Mouse (Mus musculus): ENCODE data around the gene Zfhx2. TPM values are rescaled to one million over a fixed set of nuclear protein-coding genes. Genes with fewer than 3 reads are reported as not detected.

Zfhx2 gene
- polyA plus RNA-seq, 1 experiment = 0.63 TPM

- Histone ChIP-seq H3K27me3 (ENCODE audit: control insufficient read depth, insufficient read depth, insufficient read length) (no peaks in the 10 kb centered on the region), H3ac (ENCODE audit: control insufficient read depth, insufficient read length, low read depth) (no peak overlapping the region), H3K79me3 (ENCODE audit: low read depth) (no peaks in the 10 kb centered on the region), H3K36me3 (ENCODE audit: control insufficient read depth, insufficient read depth) (no peaks in the 10 kb centered on the region), H3K79me2 (ENCODE audit: control insufficient read depth, insufficient read depth) (no peaks in the 10 kb centered on the region), H3K4me3 (ENCODE audit: insufficient read depth, poor library complexity, severe bottlenecking) (no peak overlapping the region)
- TF ChIP-seq MAX (IDR thresholded peaks at IDR 0.05) (no peak), CTCF (IDR thresholded peaks at IDR 0.05; ENCODE audit: control insufficient read depth, insufficient read depth, insufficient read length) (no peak), USF1 (IDR thresholded peaks at IDR 0.05; ENCODE audit: low read depth) (no peak), MYOG (IDR thresholded peaks at IDR 0.05; ENCODE audit: control insufficient read depth, extremely low read depth, insufficient read length) (no peak), FOSL1 (IDR thresholded peaks at IDR 0.05; ENCODE audit: insufficient read depth, low read length, poor library complexity, severe bottlenecking) (no peak), MYOD1 (IDR thresholded peaks at IDR 0.05; ENCODE audit: control insufficient read depth, insufficient read length, low read depth) (no peak), CEBPB (IDR thresholded peaks at IDR 0.05; ENCODE audit: low read depth) (no peak)
Measured at GRCm38 (mm10) chr14:55089199-55089947, 2.8 kb downstream of the Zfhx2 start.

- Histone ChIP-seq H3K79me2 (ENCODE audit: control insufficient read depth, insufficient read depth) (no peaks in the 10 kb centered on the region), H3K4me3 (ENCODE audit: insufficient read depth, poor library complexity, severe bottlenecking) (no peak overlapping the region), H3ac (ENCODE audit: control insufficient read depth, insufficient read length, low read depth) (no peak overlapping the region), H3K27me3 (ENCODE audit: control insufficient read depth, insufficient read depth, insufficient read length) (no peaks in the 10 kb centered on the region), H3K79me3 (ENCODE audit: low read depth) (no peaks in the 10 kb centered on the region), H3K36me3 (ENCODE audit: control insufficient read depth, insufficient read depth) (no peaks in the 10 kb centered on the region)
- TF ChIP-seq CEBPB (IDR thresholded peaks at IDR 0.05; ENCODE audit: low read depth) (no peak), CTCF (IDR thresholded peaks at IDR 0.05; ENCODE audit: control insufficient read depth, insufficient read depth, insufficient read length) (no peak), USF1 (IDR thresholded peaks at IDR 0.05; ENCODE audit: low read depth) (no peak), FOSL1 (IDR thresholded peaks at IDR 0.05; ENCODE audit: insufficient read depth, low read length, poor library complexity, severe bottlenecking) (no peak), MYOG (IDR thresholded peaks at IDR 0.05; ENCODE audit: control insufficient read depth, extremely low read depth, insufficient read length) (no peak), MAX (IDR thresholded peaks at IDR 0.05) (no peak), MYOD1 (IDR thresholded peaks at IDR 0.05; ENCODE audit: control insufficient read depth, insufficient read length, low read depth) (no peak)
Measured at GRCm38 (mm10) chr14:55086009-55086514, 6.1 kb downstream of the Zfhx2 start.

DNA sequence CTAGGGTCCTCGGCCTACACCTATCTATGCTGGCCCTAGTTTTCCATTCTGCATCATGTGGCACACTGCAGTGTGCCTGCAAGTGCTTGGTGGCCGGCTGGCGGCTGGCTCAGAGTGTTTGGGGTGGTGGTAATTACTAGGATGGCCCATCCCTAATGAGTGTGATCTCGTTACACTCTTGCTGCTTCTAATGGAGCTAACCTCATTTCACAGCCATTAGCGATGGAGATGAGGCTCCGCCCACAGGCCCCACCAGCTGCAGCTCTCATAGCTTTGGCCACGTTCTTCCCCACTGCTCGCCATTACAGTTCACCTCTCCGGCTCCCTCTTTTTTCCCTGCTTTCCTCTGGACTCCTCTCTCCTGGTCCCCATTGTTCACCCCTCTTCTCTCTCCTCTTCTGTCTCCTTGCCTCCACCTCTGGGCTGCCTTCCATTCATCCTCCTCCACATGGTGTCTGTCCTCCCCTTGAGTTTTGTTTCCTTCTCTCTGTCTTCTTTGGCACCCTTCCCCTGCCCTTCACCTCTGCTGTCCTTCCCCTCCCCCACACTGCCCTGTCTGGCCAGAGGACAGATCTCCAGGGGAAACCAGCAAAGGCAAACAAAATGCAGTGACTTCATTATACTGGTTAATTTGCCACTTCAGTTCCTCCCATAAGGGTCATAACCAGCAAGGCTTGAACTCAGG is 6.7 kb downstream of the Zfhx2 start:
- no peaks in the 10 kb centered on the region for H3K27me3 ChIP-seq (ENCODE audit: control insufficient read depth, insufficient read depth, insufficient read length)
- H3ac ChIP-seq (ENCODE audit: control insufficient read depth, insufficient read length, low read depth) = no peak overlapping the region
- H3K79me3 ChIP-seq (ENCODE audit: low read depth) = no peaks in the 10 kb centered on the region
- no peak overlapping the region for H3K4me3 ChIP-seq (ENCODE audit: insufficient read depth, poor library complexity, severe bottlenecking)
- no peaks in the 10 kb centered on the region for H3K79me2 ChIP-seq (ENCODE audit: control insufficient read depth, insufficient read depth)
- TF ChIP-seq MYOG (IDR thresholded peaks at IDR 0.05; ENCODE audit: control insufficient read depth, extremely low read depth, insufficient read length) = no peak
- no peak for TF ChIP-seq CEBPB (IDR thresholded peaks at IDR 0.05; ENCODE audit: low read depth)
- TF ChIP-seq MAX (IDR thresholded peaks at IDR 0.05) = no peak
- no peak for TF ChIP-seq USF1 (IDR thresholded peaks at IDR 0.05; ENCODE audit: low read depth)
- TF ChIP-seq MYOD1 (IDR thresholded peaks at IDR 0.05; ENCODE audit: control insufficient read depth, insufficient read length, low read depth) = no peak
- no peak for TF ChIP-seq CTCF (IDR thresholded peaks at IDR 0.05; ENCODE audit: control insufficient read depth, insufficient read depth, insufficient read length)
- no peak for TF ChIP-seq FOSL1 (IDR thresholded peaks at IDR 0.05; ENCODE audit: insufficient read depth, low read length, poor library complexity, severe bottlenecking)
- no peaks in the 10 kb centered on the region for H3K36me3 ChIP-seq (ENCODE audit: control insufficient read depth, insufficient read depth)

- TF ChIP-seq MAX (IDR thresholded peaks at IDR 0.05) (no peak), MYOG (IDR thresholded peaks at IDR 0.05; ENCODE audit: control insufficient read depth, extremely low read depth, insufficient read length) (no peak), FOSL1 (IDR thresholded peaks at IDR 0.05; ENCODE audit: insufficient read depth, low read length, poor library complexity, severe bottlenecking) (no peak), CTCF (IDR thresholded peaks at IDR 0.05; ENCODE audit: control insufficient read depth, insufficient read depth, insufficient read length) (no peak), MYOD1 (IDR thresholded peaks at IDR 0.05; ENCODE audit: control insufficient read depth, insufficient read length, low read depth) (no peak)
- no peaks in the 10 kb centered on the region for H3K79me3 ChIP-seq (ENCODE audit: low read depth)
- no peak overlapping the region for H3K4me3 ChIP-seq (ENCODE audit: insufficient read depth, poor library complexity, severe bottlenecking)
- no peaks in the 10 kb centered on the region for H3K27me3 ChIP-seq (ENCODE audit: control insufficient read depth, insufficient read depth, insufficient read length)
- H3K79me2 ChIP-seq (ENCODE audit: control insufficient read depth, insufficient read depth) = no peaks in the 10 kb centered on the region
- no peaks in the 10 kb centered on the region for H3K36me3 ChIP-seq (ENCODE audit: control insufficient read depth, insufficient read depth)
- no peak overlapping the region for H3ac ChIP-seq (ENCODE audit: control insufficient read depth, insufficient read length, low read depth)
Measured at GRCm38 (mm10) chr14:55083481-55083880, 8.6 kb downstream of the Zfhx2 start.

DNA sequence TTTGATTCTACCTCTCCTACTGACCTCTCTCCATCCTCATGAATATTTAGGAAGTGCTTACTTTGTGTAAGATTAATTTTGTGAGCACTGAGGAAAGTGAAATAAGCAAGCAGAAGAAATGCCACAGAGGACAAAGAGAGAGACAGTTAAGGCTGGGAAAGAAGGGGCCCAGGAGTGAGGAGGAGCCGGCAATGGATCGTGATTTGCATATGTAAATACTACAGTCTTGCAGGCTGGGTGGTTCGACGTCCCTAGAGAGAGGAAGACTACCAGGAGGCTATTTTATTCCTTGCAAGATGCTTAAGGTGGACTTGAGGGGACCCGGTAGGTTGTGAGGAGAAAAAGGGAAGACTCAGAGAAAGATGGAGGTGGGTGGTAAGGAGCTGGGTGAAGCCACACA is 11.0 kb downstream of the Zfhx2 start:
- Histone ChIP-seq H3K36me3 (ENCODE audit: control insufficient read depth, insufficient read depth) (no peaks in the 10 kb centered on the region), H3K27me3 (ENCODE audit: control insufficient read depth, insufficient read depth, insufficient read length) (no peaks in the 10 kb centered on the region), H3K79me3 (ENCODE audit: low read depth) (no peaks in the 10 kb centered on the region), H3ac (ENCODE audit: control insufficient read depth, insufficient read length, low read depth) (no peak overlapping the region), H3K4me3 (ENCODE audit: insufficient read depth, poor library complexity, severe bottlenecking) (no peak overlapping the region), H3K79me2 (ENCODE audit: control insufficient read depth, insufficient read depth) (no peaks in the 10 kb centered on the region)
- no peak for TF ChIP-seq CEBPB (IDR thresholded peaks at IDR 0.05; ENCODE audit: low read depth)
- TF ChIP-seq MYOD1 (IDR thresholded peaks at IDR 0.05; ENCODE audit: control insufficient read depth, insufficient read length, low read depth) = no peak
- no peak for TF ChIP-seq MYOG (IDR thresholded peaks at IDR 0.05; ENCODE audit: control insufficient read depth, extremely low read depth, insufficient read length)
- TF ChIP-seq MAX (IDR thresholded peaks at IDR 0.05) = no peak
- TF ChIP-seq CTCF (IDR thresholded peaks at IDR 0.05; ENCODE audit: control insufficient read depth, insufficient read depth, insufficient read length) = no peak
- TF ChIP-seq USF1 (IDR thresholded peaks at IDR 0.05; ENCODE audit: low read depth) = no peak
- no peak for TF ChIP-seq FOSL1 (IDR thresholded peaks at IDR 0.05; ENCODE audit: insufficient read depth, low read length, poor library complexity, severe bottlenecking)
